Mouse (Mus musculus): Measurements from ENCODE around the gene Lmod2.

Lmod2 gene

DNA sequence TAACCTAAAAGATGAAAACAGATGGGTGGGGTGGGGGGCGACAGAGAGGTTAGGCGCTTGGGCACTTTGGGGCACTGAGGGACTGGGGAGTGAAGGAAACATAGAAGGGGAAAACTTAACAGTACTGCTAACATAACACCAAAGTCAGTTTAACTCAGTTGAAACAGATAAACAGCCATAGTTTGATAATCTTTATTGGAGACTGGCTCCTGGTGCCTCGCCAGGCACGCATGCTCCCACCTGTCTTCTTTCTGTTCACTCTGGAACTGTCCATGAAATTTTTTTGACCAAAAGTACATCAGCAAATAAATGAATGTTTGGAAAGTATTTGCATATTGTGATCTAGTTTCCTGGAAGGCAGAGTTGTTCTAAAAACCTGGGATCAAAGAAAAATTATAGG lies 43.7 kb downstream of the Lmod2 start:
- DNase-seq (ENCODE audit: extremely low spot score, low spot score): no peak

GRCm38 (mm10) chr6:24642161-24642560 lies 44.6 kb downstream of the Lmod2 start:
- no peak for DNase-seq (ENCODE audit: extremely low spot score, low spot score)

DNA sequence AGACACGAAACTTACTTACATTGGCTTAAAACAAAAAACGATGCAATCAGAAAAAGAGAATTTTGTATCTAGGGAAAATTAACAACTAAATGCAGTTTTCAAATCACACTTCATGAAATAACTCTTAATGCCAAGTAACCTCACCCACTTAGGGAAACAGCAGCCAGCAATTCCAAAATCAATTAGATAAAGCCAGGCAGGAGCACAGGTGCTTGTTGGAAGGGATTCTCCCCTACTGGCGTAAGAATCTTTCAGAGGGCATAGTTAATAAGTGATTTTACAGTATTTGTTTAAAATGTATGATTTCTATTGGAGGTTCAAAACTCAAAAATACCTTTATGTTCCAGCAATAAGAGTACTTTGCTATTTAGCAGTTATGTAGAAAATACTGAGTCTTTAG lies 45.4 kb downstream of the Lmod2 start:
- DNase-seq (ENCODE audit: extremely low spot score, low spot score): no peak

DNA sequence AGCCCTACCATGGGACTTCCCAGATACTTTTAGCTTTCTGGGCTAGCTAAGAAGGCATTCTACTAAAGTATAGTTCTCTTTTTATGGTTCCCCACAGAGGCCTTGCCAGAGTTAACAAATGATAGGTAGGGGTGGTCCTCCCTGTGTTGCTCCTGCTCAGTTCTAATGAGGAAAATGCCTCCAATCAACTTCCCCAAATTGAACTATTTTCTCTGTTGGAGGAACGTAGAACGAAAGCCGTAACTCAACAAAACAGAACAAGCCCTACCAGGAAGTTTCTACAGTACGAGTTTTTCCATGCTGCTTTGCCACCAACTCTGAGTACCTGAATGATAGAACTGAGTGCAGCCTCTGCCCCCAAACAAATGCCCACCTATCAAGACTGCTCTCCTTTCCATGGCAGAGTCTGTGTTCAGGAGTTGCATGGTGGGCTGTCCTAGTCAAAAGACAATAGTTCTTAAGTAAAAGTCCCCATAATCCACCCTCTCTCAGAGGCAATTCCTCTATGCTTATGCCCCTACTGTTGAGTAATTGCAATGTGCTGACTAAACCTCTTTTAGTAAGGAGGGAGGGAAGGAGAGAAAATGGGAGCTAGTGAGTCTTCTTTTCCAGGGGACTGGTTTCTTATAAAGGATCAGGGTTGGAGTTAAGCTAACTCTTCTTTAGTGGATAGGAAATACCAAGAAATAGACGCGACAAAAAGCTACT lies 47.9 kb downstream of the Lmod2 start:
- DNase-seq (ENCODE audit: extremely low spot score, low spot score): no peak

GRCm38 (mm10) chr6:24647103-24647691 lies 49.6 kb downstream of the Lmod2 start:
- DNase-seq (ENCODE audit: extremely low spot score, low spot score): no peak

DNA sequence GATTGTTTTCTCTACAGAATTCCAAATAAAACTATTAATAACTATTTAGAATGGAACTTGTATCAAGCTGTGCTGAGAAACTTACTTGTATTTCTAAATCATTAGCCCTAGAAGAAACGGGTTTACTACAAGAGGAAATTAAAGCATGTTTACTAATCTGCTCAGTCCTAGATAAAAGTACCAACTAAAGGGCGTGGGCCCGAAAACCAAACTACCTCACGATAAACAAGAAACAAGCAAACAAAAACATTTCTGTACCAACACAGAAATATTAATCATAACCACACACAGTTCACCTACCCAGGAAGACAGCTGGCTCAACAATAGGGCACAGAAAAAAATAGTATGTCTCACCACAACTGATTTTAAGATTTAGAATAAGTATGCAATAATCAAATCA lies 50.8 kb downstream of the Lmod2 start:
- no peak for DNase-seq (ENCODE audit: extremely low spot score, low spot score)

- no peak for DNase-seq (ENCODE audit: extremely low spot score, low spot score)
These were observed 53.2 kb downstream of the Lmod2 start for GRCm38 (mm10) chr6:24650719-24651118.

- DNase-seq (ENCODE audit: extremely low spot score, low spot score): no peak
These were observed 54.0 kb downstream of the Lmod2 start for GRCm38 (mm10) chr6:24651538-24651937.

Measured in neural tube, embryonic 10.5 days (tissue).